Mouse (Mus musculus) forebrain, embryonic 16.5 days (tissue): ENCODE results near the gene Zscan29. TPM values are rescaled to one million over a fixed set of nuclear protein-coding genes. Genes with fewer than 3 reads are reported as not detected.
"Not testable (repeated sequence)": the region's sequence is repeated elsewhere in the genome, so short reads cannot be mapped to it uniquely, and the experiment has no call there.

Experiments used
- ATAC-seq: fragments of 200-750 bp; cut with Nextera tagmentation; 2 replicates; pipeline ENCODE4 v1.8.0; 2017; ENCODE audit warnings: mild to moderate bottlenecking, moderate library complexity
- H3K27ac ChIP-seq: fragments of 300-500 bp; sonication (generic); 2 replicates; pipeline ENCODE4 v1.5.1; 2014; ENCODE audit warnings: low read length, control low read depth
- H3K27me3 ChIP-seq: fragments of 300-500 bp; sonication (generic); replicated peaks from 2 replicates; pipeline ENCODE4 v1.6.1; 2014; ENCODE audit warnings: low read length; ENCODE audit not compliant: control insufficient read depth, insufficient read depth
- H3K36me3 ChIP-seq: fragments of 300-500 bp; sonication (generic); 2 replicates; pipeline ENCODE4 v1.6.1; 2014; ENCODE audit not compliant: control insufficient read depth, insufficient read depth
- H3K4me1 ChIP-seq: fragments of 300-500 bp; sonication (generic); replicated peaks from 2 replicates; pipeline ENCODE4 v1.6.1; 2014; ENCODE audit warnings: low read length; ENCODE audit not compliant: control insufficient read depth, insufficient read depth
- H3K4me2 ChIP-seq: fragments of 300-500 bp; sonication (generic); 2 replicates; pipeline ENCODE4 v1.6.1; 2014; ENCODE audit warnings: mild to moderate bottlenecking, low read length, control low read depth
- H3K4me3 ChIP-seq: fragments of 300-500 bp; sonication (generic); replicated peaks from 2 replicates; pipeline ENCODE4 v1.5.1; 2014; ENCODE audit warnings: mild to moderate bottlenecking, low read length, control low read depth
- H3K9ac ChIP-seq: fragments of 300-500 bp; sonication (generic); replicated peaks from 2 replicates; pipeline ENCODE4 v1.6.1; 2014; ENCODE audit warnings: low read depth, low read length, control low read depth
- H3K9me3 ChIP-seq: fragments of 300-500 bp; sonication (generic); 2 replicates; pipeline ENCODE4 v1.6.1; 2016; ENCODE audit warnings: low read length; ENCODE audit not compliant: control insufficient read depth
- WGBS: fragments of 180-500 bp; shearing (Covaris S2); extraction: QIAGEN DNeasy Blood & Tissue Kit; methylation state at CpG from one replicate; pipeline ENCODE4 v1.1.7; 2014; 5-methylcytosine and 5-hydroxymethylcytosine counted together
- polyA plus RNA-seq: library from polyadenylated mRNA; unstranded; fragments of >200 nt; fragmentation: Nextera tagmentation; extraction: Ambion mirVana; gene quantifications from 2 replicates; pipeline ENCODE4 v1.2.1, GENCODE M21; 2015

Gene Zscan29
- polyA plus RNA-seq, 1 experiment from 2014 or later: 9.3 TPM

- WGBS: under 1% methylated on average over 87 of the region's 87 CpGs
- H3K27me3 ChIP-seq: no peaks in the 10 kb centered on the region
Observed at GRCm38 (mm10) chr2:121140018-121140882, 30.7 kb downstream of the Zscan29 start, which contains the start of the genes Adal and Lcmt2. TSS of gene Adal (plus strand) at chr2:121140428. TSS of gene Lcmt2 (minus strand) at chr2:121140653.

GRCm38 (mm10) chr2:121139266-121140017, 31.5 kb downstream of the Zscan29 start:
- Histone ChIP-seq H3K36me3 (peaks cover 3% of the 10 kb centered on the region; the same call in 1 of the 2 replicates), H3K9me3 (no peaks in the 10 kb centered on the region), H3K4me1 (peaks cover 29% of the 10 kb centered on the region), H3K27ac (peak overlapping the region; percentile 99), H3K4me2 (peak overlapping the region; percentile 73), H3K4me3 (peak overlapping the region; percentile 83), H3K27me3 (no peaks in the 10 kb centered on the region), H3K9ac (peak overlapping the region; percentile 90)
- ATAC-seq: no peak
- 54% methylated on average over 29 of the region's 29 CpGs for WGBS

More at GRCm38 (mm10) chr2:121140018-121140882, 30.7 kb downstream of the Zscan29 start, which contains the start of the genes Adal and Lcmt2:
- Histone ChIP-seq H3K36me3 (peaks cover 3% of the 10 kb centered on the region; the same call in 1 of the 2 replicates), H3K9ac (peak within 1 kb of the TSS; percentile 90), H3K4me2 (peak within 1 kb of the TSS; percentile 73), H3K9me3 (no peaks in the 10 kb centered on the region), H3K4me3 (peak within 1 kb of the TSS; percentile 83), H3K4me1 (peaks cover 29% of the 10 kb centered on the region), H3K27ac (peak within 1 kb of the TSS; percentile 99)
- ATAC-seq: peak; percentile 96

GRCm38 (mm10) chr2:121137371-121137770, 33.6 kb downstream of the Zscan29 start:
- Histone ChIP-seq H3K4me2 (no peak overlapping the region), H3K4me3 (no peak overlapping the region), H3K27ac (no peak overlapping the region), H3K9me3 (no peaks in the 10 kb centered on the region), H3K4me1 (peaks cover 29% of the 10 kb centered on the region), H3K36me3 (peaks cover 3% of the 10 kb centered on the region; the same call in 1 of the 2 replicates), H3K9ac (no peak overlapping the region), H3K27me3 (no peaks in the 10 kb centered on the region)
- ATAC-seq: no peak
- 96% methylated on average over 4 of the region's 4 CpGs for whole genome bisulfite sequencing

- peaks cover 4% of the 10 kb centered on the region for H3K4me1 ChIP-seq
- H3K27me3 ChIP-seq: no peaks in the 10 kb centered on the region
- no peak overlapping the region for H3K4me3 ChIP-seq
- H3K27ac ChIP-seq: no peak overlapping the region
- no peak overlapping the region for H3K4me2 ChIP-seq
- H3K9me3 ChIP-seq: no peaks in the 10 kb centered on the region
- H3K36me3 ChIP-seq: no peaks in the 10 kb centered on the region
- no peak for ATAC-seq
- no peak overlapping the region for H3K9ac ChIP-seq
- WGBS: 66% methylated on average over 1 of the region's 1 CpGs
Observed at GRCm38 (mm10) chr2:121132822-121133221, 38.1 kb downstream of the Zscan29 start.

GRCm38 (mm10) chr2:121128865-121129620, 41.9 kb downstream of the Zscan29 start:
- no peaks in the 10 kb centered on the region for H3K27me3 ChIP-seq
- H3K36me3 ChIP-seq: no peaks in the 10 kb centered on the region
- no peaks in the 10 kb centered on the region for H3K9me3 ChIP-seq
- no peak overlapping the region for H3K4me3 ChIP-seq
- WGBS: 69% methylated on average over 9 of the region's 9 CpGs
- no peak overlapping the region for H3K4me2 ChIP-seq
- no peak overlapping the region for H3K27ac ChIP-seq
- H3K9ac ChIP-seq: no peak overlapping the region
- ATAC-seq: no peak
- H3K4me1 ChIP-seq: no peaks in the 10 kb centered on the region

- no peaks in the 10 kb centered on the region for H3K4me1 ChIP-seq
- no peak for ATAC-seq
Observed at GRCm38 (mm10) chr2:121127536-121127935, 43.4 kb downstream of the Zscan29 start.

GRCm38 (mm10) chr2:121126302-121126701, 44.6 kb downstream of the Zscan29 start:
- not testable (repeated sequence) for ATAC-seq, H3K36me3 ChIP-seq, H3K9ac ChIP-seq, H3K4me1 ChIP-seq, H3K27me3 ChIP-seq, H3K4me2 ChIP-seq, H3K27ac ChIP-seq, H3K4me3 ChIP-seq, H3K9me3 ChIP-seq
- WGBS: 92% methylated on average over 5 of the region's 5 CpGs

More at GRCm38 (mm10) chr2:121127536-121127935, 43.4 kb downstream of the Zscan29 start:
- no peaks in the 10 kb centered on the region for H3K27me3 ChIP-seq
- no peak overlapping the region for H3K27ac ChIP-seq
- H3K9ac ChIP-seq: no peak overlapping the region
- H3K4me3 ChIP-seq: no peak overlapping the region
- WGBS: 93% methylated on average over 1 of the region's 1 CpGs
- H3K36me3 ChIP-seq: no peaks in the 10 kb centered on the region
- H3K9me3 ChIP-seq: no peaks in the 10 kb centered on the region
- no peak overlapping the region for H3K4me2 ChIP-seq

GRCm38 (mm10) chr2:121119260-121119659, 51.7 kb downstream of the Zscan29 start:
- no peaks in the 10 kb centered on the region for H3K27me3 ChIP-seq
- H3K4me1 ChIP-seq: no peaks in the 10 kb centered on the region
- no peaks in the 10 kb centered on the region for H3K9me3 ChIP-seq
- no peaks in the 10 kb centered on the region for H3K36me3 ChIP-seq
- H3K27ac ChIP-seq: no peak overlapping the region
- 90% methylated on average over 3 of the region's 3 CpGs for WGBS
- no peak for ATAC-seq
- no peak overlapping the region for H3K4me3 ChIP-seq
- H3K4me2 ChIP-seq: no peak overlapping the region
- H3K9ac ChIP-seq: no peak overlapping the region
